Mouse (Mus musculus) kidney, adult 2 months (tissue): Measurements from ENCODE around the gene Hat1.

Experiments used
- CTCF ChIP-seq: fragments of 200-500 bp; conservative IDR thresholded peaks from 2 replicates; pipeline ENCODE4 v1.5.1; 2011; ENCODE audit warnings: low read depth, mild to moderate bottlenecking, control low read depth, low read length, moderate library complexity, mixed read lengths; ENCODE audit not compliant: insufficient read depth, insufficient read length
- POLR2A ChIP-seq: fragments of 200-500 bp; IDR thresholded peaks from one replicate; pipeline ENCODE4 v1.6.1; 2011; ENCODE audit warnings: low read depth, low read length, control low read depth

- TF ChIP-seq POLR2A = no peak
- no peak for TF ChIP-seq CTCF
Measured at GRCm38 (mm10) chr2:71451761-71452160, 63.0 kb downstream of the Hat1 start.
